Mouse (Mus musculus) left cerebral cortex, adult 9 months (tissue): ENCODE measurements around the gene Atp5s.

Experiments
- DNase-seq, 2 experiments: peaks; one replicate each; pipeline ENCODE4 v3.0.0; 2022; ENCODE audit warnings: low spot score in 2 of 2

The Atp5s gene

GRCm38 (mm10) chr12:69777341-69777730 lies 52.6 kb downstream of the Atp5s start:
- DNase-seq = no peak

GRCm38 (mm10) chr12:69777957-69778356 lies 53.2 kb downstream of the Atp5s start:
- no peak for DNase-seq

- no peak for DNase-seq
These were observed 56.7 kb downstream of the Atp5s start for GRCm38 (mm10) chr12:69781480-69781879.

GRCm38 (mm10) chr12:69781935-69782650 lies 57.3 kb downstream of the Atp5s start:
- DNase-seq = no peak

- DNase-seq = no peak
These were observed 58.7 kb downstream of the Atp5s start for GRCm38 (mm10) chr12:69783247-69784025.

GRCm38 (mm10) chr12:69785471-69785870 lies 60.7 kb downstream of the Atp5s start:
- DNase-seq = no peak

- no peak for DNase-seq
These were observed 63.6 kb downstream of the Atp5s start for GRCm38 (mm10) chr12:69788380-69788779.

- DNase-seq = peak in 1 of 2 experiments; percentile 51
These were observed 65.2 kb downstream of the Atp5s start for GRCm38 (mm10) chr12:69789766-69790529.

GRCm38 (mm10) chr12:69790530-69791505 lies 66.1 kb downstream of the Atp5s start, which contains the start of gene Cdkl1:
Gene Cdkl1 (minus strand): TSS chr12:69791267.
- peak in 1 of 2 experiments; percentile 58 for DNase-seq
